Comparison of ENCODE assay signal across 10 mouse cellular contexts in the genomic region with DNA sequence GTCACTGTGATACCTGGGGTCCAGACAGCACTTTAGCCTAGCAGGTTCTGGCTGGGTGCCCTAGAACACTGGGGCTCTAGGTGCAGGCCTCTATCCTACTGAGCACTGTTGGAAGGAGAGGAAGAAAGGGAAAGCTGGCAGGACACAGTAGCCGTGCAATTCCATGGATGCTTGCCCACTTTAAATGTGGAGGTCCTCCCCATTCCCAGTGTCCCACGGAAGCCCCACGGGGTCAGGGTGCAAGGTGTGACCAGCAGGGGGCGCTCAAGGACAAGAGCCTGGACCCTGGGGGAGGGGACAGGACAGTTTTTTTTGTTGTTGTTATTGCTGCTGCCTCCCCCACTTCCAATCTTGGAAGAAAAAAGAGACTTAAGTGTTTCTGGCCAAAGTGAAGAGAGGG. TPM values are rescaled to one million over a fixed set of nuclear protein-coding genes. Genes with fewer than 3 reads are reported as not detected.
DNase-seq lines count a peak whose midpoint lies in the region; ATAC-seq and TF ChIP-seq lines count a peak whose summit lies in the region.
"Had no signal": no experiment of that assay in that cellular context is flagged by ENCODE, and none has a peak within 500 bp of the region (broad histone marks: within the 10 kb centered on the region; RNA-seq: fewer than 3 reads in every experiment).

No protein-coding gene starts in this region.

- H3K4me1 ChIP-seq in embryonic fibroblast, embryonic 13.5 days (ENCODE audit: control insufficient read depth, insufficient read depth, low read length), result no peaks in the 10 kb centered on the region
- H3K4me1 ChIP-seq in limb, embryonic 11.5 days (ENCODE audit: control insufficient read depth, insufficient read depth, low read length), result no peaks in the 10 kb centered on the region

- no peak overlapping the region for H3K9ac ChIP-seq in limb, embryonic 11.5 days (ENCODE audit: low read length)

- ATAC-seq in limb, embryonic 11.5 days (ENCODE audit: insufficient number of reproducible peaks, low FRiP score, low TSS enrichment, low read depth), result no peak
- ATAC-seq in monocyte, adult 5-6 weeks (replicated peaks; ENCODE audit: insufficient number of reproducible peaks, low FRiP score, low TSS enrichment, poor library complexity, severe bottlenecking), result no peak

- H3K4me3 ChIP-seq in layer of hippocampus, adult 2 months, result no peak overlapping the region
- H3K4me3 ChIP-seq in embryonic fibroblast, embryonic 13.5 days (ENCODE audit: insufficient read depth, low read length), result no peak overlapping the region
- H3K4me3 ChIP-seq in limb, embryonic 11.5 days (ENCODE audit: low read depth, low read length), result no peak overlapping the region

- H3K36me3 ChIP-seq in limb, embryonic 11.5 days (ENCODE audit: control insufficient read depth, insufficient read depth, low read length), result no peaks in the 10 kb centered on the region

- peak; percentile 91 for TF ChIP-seq CTCF in layer of hippocampus, adult 2 months (conservative IDR thresholded peaks at IDR 0.05)
- peak; percentile 31; the same call in 1 of the 2 replicates for TF ChIP-seq CTCF in embryonic fibroblast, embryonic 13.5 days (IDR thresholded peaks at IDR 0.05; ENCODE audit: borderline replicate concordance, insufficient read depth, low read length)

- H3K27me3 ChIP-seq in limb, embryonic 11.5 days (ENCODE audit: control insufficient read depth, insufficient read depth, low read length), result no peaks in the 10 kb centered on the region

- H3K4me2 ChIP-seq in limb, embryonic 11.5 days (ENCODE audit: low read depth, severe bottlenecking), result no peak overlapping the region

- WGBS in limb, embryonic 11.5 days, result 13% methylated on average over 4 of the region's 4 CpGs

- TF ChIP-seq POLR2A in embryonic fibroblast, embryonic 13.5 days (IDR thresholded peaks at IDR 0.05; ENCODE audit: low read depth, low read length), result no peak

- peak in 1 of 2 experiments; percentile 60 for DNase-seq in layer of hippocampus, adult 2 months (ENCODE audit: low spot score in 2 of 2)
- DNase-seq in layer of hippocampus, adult 8-10 months (ENCODE audit: low spot score in 2 of 2), result no peak
- DNase-seq in ES-CJ7 (ENCODE audit: low read depth, low spot score), result peak; percentile 14
- peak; percentile 68 to 76 for DNase-seq in adrenal gland, postnatal 36 days
- DNase-seq in limb, embryonic 11.5 days (ENCODE audit: low spot score), result peak; percentile 72
- peak; percentile 53 to 54 for DNase-seq in right cerebral cortex, adult 2 months (ENCODE audit: low spot score in 2 of 2)

- H3K27ac ChIP-seq in layer of hippocampus, adult 2 months, result no peak overlapping the region
- no peak overlapping the region for H3K27ac ChIP-seq in embryonic fibroblast, embryonic 13.5 days (ENCODE audit: insufficient read depth, low read length)
- no peak overlapping the region for H3K27ac ChIP-seq in limb, embryonic 11.5 days (replicated peaks; ENCODE audit: low read depth, low read length)

- no peaks in the 10 kb centered on the region for H3K9me3 ChIP-seq in limb, embryonic 11.5 days (ENCODE audit: control insufficient read depth, low read length)

RNA-seq across cellular contexts. Expression of a gene that starts 3.3 kb away (rescaled TPM):
- total RNA-seq in layer of hippocampus, adult 2 months (2021), result not detected
- not detected for total RNA-seq in layer of hippocampus, adult 8-10 months (2022)
- total RNA-seq in adrenal gland, postnatal 36 days (2021), result not detected
- not detected in 2 replicates for polyA plus RNA-seq in embryonic fibroblast, embryonic 13.5 days (2011; ENCODE audit: insufficient read length, low read depth, missing spikeins)
- not detected in 2 replicates for polyA plus RNA-seq in limb, embryonic 11.5 days (2014; fragmentation: Nextera tagmentation; extraction: Ambion mirVana)
- total RNA-seq in monocyte, adult 5-6 weeks (2017), result 0.39 TPM in 1 of 3 replicates, not detected in the others
- polyA plus RNA-seq: frontal cortex, adult 2 months; lung, embryonic 16.5 days had no signal

RNA-seq across cellular contexts. Expression of a gene that starts 13.2 kb away (rescaled TPM):
- total RNA-seq in layer of hippocampus, adult 2 months (2021), result 10 to 100 TPM; 44.5 to 48.4 TPM
- total RNA-seq in layer of hippocampus, adult 8-10 months (2022), result 10 to 100 TPM; 51.4 to 62.1 (median 53.9) TPM
- total RNA-seq in adrenal gland, postnatal 36 days (2021), result 1 to 10 TPM; 2.3 to 2.6 TPM
- not detected in 2 replicates for polyA plus RNA-seq in embryonic fibroblast, embryonic 13.5 days (2011; ENCODE audit: insufficient read length, low read depth, missing spikeins)
- 0.13 and 0.24 TPM in 2 replicates for polyA plus RNA-seq in limb, embryonic 11.5 days (2014; fragmentation: Nextera tagmentation; extraction: Ambion mirVana)
- total RNA-seq in monocyte, adult 5-6 weeks (2017), result 0.43 TPM in 1 of 3 replicates, not detected in the others

RNA-seq across cellular contexts. Expression of a gene that starts 27.4 kb away (rescaled TPM):
- total RNA-seq in layer of hippocampus, adult 2 months (2021), result not detected
- not detected for total RNA-seq in layer of hippocampus, adult 8-10 months (2022)
- total RNA-seq in adrenal gland, postnatal 36 days (2021), result not detected
- polyA plus RNA-seq in embryonic fibroblast, embryonic 13.5 days (2011; ENCODE audit: insufficient read length, low read depth, missing spikeins), result not detected in 2 replicates
- not detected in 2 replicates for polyA plus RNA-seq in limb, embryonic 11.5 days (2014; fragmentation: Nextera tagmentation; extraction: Ambion mirVana)
- not detected in 3 replicates for total RNA-seq in monocyte, adult 5-6 weeks (2017)
- polyA plus RNA-seq: frontal cortex, adult 2 months; lung, embryonic 16.5 days had no signal

RNA-seq across cellular contexts. Expression of a gene that starts 34.7 kb away (rescaled TPM):
- total RNA-seq in layer of hippocampus, adult 2 months (2021), result not detected
- not detected for total RNA-seq in layer of hippocampus, adult 8-10 months (2022)
- total RNA-seq in adrenal gland, postnatal 36 days (2021), result not detected
- polyA plus RNA-seq in embryonic fibroblast, embryonic 13.5 days (2011; ENCODE audit: insufficient read length, low read depth, missing spikeins), result not detected in 2 replicates
- polyA plus RNA-seq in limb, embryonic 11.5 days (2014; fragmentation: Nextera tagmentation; extraction: Ambion mirVana), result not detected in 2 replicates
- total RNA-seq in monocyte, adult 5-6 weeks (2017), result not detected in 3 replicates
- polyA plus RNA-seq: frontal cortex, adult 2 months; lung, embryonic 16.5 days had no signal

Comparison
In these comparisons a context has a peak if more than half of its experiments do, and no peak if none do; other contexts are left out.
1. DNase-seq: peak in ES-CJ7 (single experiment), adrenal gland, postnatal 36 days (2 of 2), limb, embryonic 11.5 days (single experiment) and right cerebral cortex, adult 2 months (2 of 2); none in layer of hippocampus, adult 8-10 months (0 of 2).
2. RNA of a gene that starts 13.2 kb away (total RNA-seq): 51.4 to 62.1 TPM in layer of hippocampus, adult 8-10 months and 44.5 to 48.4 TPM in layer of hippocampus, adult 2 months; 2.3 to 2.6 TPM in adrenal gland, postnatal 36 days and 0.43 TPM in monocyte, adult 5-6 weeks; every median in the first group is over 10 times any median in the second.